Mouse (Mus musculus) heart, adult 2 months (tissue): ENCODE measurements at regions not wholly inside any gene's neighbourhood (a gene's known extent, or its start where the extent isn't known, plus 50 kb on each side); places are given as distances from the start of the nearest gene placed in this dataset.

Experiments used
- CTCF ChIP-seq: fragments of 200-600 bp; IDR thresholded peaks from 2 replicates; pipeline ENCODE4 v1.8.1; 2022; ENCODE audit warnings: antibody characterized with exemption, mild to moderate bottlenecking, moderate library complexity
- EP300 ChIP-seq: fragments of 200-500 bp; IDR thresholded peaks from 2 replicates; pipeline ENCODE4 v1.6.1; 2011; ENCODE audit warnings: low read depth, low read length, control low read depth; ENCODE audit not compliant: insufficient read depth
- POLR2A ChIP-seq: fragments of 200-500 bp; IDR thresholded peaks from 2 replicates; pipeline ENCODE4 v1.6.1; 2011; ENCODE audit warnings: mild to moderate bottlenecking, low read depth, low read length, control low read depth; ENCODE audit not compliant: insufficient read depth

DNA sequence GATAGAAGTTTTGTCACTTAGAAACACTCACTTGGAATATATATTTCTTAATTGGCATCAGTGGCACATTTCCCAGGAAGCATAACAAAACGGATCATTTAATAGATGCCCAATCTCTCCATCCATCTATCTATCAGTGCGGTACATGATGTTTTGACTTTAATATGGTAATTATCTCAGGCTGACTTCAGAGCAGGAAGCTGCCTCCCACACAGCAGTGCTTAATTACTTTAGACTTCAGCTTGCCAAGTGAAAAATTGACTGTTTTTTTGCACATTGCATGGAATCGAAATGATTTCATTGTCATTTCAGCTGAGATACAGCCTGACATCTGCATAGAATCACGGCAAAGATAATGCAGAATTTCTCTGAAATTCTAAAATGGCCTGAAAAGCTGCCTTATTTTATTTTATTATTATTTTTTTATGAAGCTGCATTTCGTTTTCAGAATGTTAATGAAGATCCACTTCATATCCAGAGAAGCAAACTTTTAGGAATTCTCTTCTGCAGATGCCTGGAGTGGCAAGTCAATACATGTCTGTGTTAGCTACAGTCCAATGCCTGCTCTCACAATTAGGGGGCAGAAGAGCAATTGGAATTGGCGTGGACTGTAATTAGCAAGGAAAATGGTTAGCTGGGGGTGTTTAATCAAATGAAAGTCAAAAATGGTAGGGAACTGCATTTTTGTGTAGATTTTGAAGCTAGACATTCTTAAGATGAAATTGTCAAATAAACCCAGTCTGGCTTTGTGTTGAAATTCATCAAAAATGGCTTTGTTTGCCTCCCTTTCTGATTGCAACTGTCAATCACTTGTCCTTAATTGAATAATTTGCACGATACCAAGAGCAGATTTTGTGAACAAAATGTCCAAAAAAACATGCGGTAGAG is 240.3 kb downstream of the Ttll7 start:
- no peak for TF ChIP-seq POLR2A
- TF ChIP-seq EP300: no peak
- TF ChIP-seq CTCF: peak; percentile 57
